Mouse (Mus musculus) MEL (cell line): ENCODE data around the gene Ptpn14. TPM values are rescaled to one million over a fixed set of nuclear protein-coding genes. Genes with fewer than 3 reads are reported as not detected.

Experiments
- DNase-seq: peaks from one replicate; pipeline ENCODE4 v3.0.0; 2011; ENCODE audit warnings: low read depth, low spot score
- H3K27ac ChIP-seq: 2 replicates; pipeline ENCODE4 v1.5.1; 2012; ENCODE audit warnings: low read depth, mild to moderate bottlenecking, control low read depth, low read length, moderate library complexity; ENCODE audit not compliant: control insufficient read depth
- H3K27me3 ChIP-seq, 2 experiments: fragments of 150-350 bp in 1 of 2; sonication (generic) in 1 of 2; 2 replicates each; pipeline ENCODE4 v1.6.1; 2012; ENCODE audit warnings: low read length in 2 of 2, mild to moderate bottlenecking in 2 of 2, improper control_type of control experiment in 1 of 2, moderate library complexity in 1 of 2; ENCODE audit not compliant: insufficient read depth in 2 of 2, control insufficient read depth in 1 of 2
- H3K36me3 ChIP-seq, 2 experiments: 2 replicates each; pipeline ENCODE4 v1.6.1; 2012 to 2014; ENCODE audit warnings: low read length in 2 of 2, improper control_type of control experiment in 1 of 2, inconsistent platforms in 1 of 2, mild to moderate bottlenecking in 1 of 2; ENCODE audit not compliant: insufficient read depth in 2 of 2, control insufficient read depth in 1 of 2
- H3K4me1 ChIP-seq, 2 experiments: fragments of 150-350 bp in 1 of 2; sonication (generic) in 1 of 2; 2 replicates each; pipeline ENCODE4 v1.6.1; 2012; ENCODE audit warnings: low read length in 2 of 2, improper control_type of control experiment in 1 of 2, mild to moderate bottlenecking in 1 of 2; ENCODE audit not compliant: insufficient read depth in 2 of 2, control insufficient read depth in 1 of 2
- H3K4me3 ChIP-seq, 2 experiments: fragments of 150-350 bp in 1 of 2; sonication (generic) in 1 of 2; 2 replicates each; pipeline ENCODE4 v1.5.1; 2012; ENCODE audit warnings: low read depth in 2 of 2, low read length in 2 of 2, mild to moderate bottlenecking in 2 of 2, moderate library complexity in 2 of 2, control low read depth in 1 of 2, improper control_type of control experiment in 1 of 2; ENCODE audit not compliant: control insufficient read depth in 1 of 2, insufficient read depth in 1 of 2
- H3K79me2 ChIP-seq: 2 replicates; pipeline ENCODE4 v1.6.1; 2012; ENCODE audit warnings: mild to moderate bottlenecking, low read length, moderate library complexity; ENCODE audit not compliant: control insufficient read depth, poor library complexity, insufficient read depth
- H3K9ac ChIP-seq: 2 replicates; pipeline ENCODE4 v1.6.1; 2012; ENCODE audit warnings: low read depth, mild to moderate bottlenecking, control low read depth, low read length, moderate library complexity; ENCODE audit not compliant: control insufficient read depth, poor library complexity, severe bottlenecking
- H3K9me3 ChIP-seq: fragments of 150-350 bp; sonication (generic); replicated peaks from 2 replicates; pipeline ENCODE4 v1.6.1; 2012; ENCODE audit warnings: mild to moderate bottlenecking, low read length, improper control_type of control experiment, moderate library complexity; ENCODE audit not compliant: insufficient read depth
- BHLHE40 ChIP-seq: IDR thresholded peaks from 2 replicates; pipeline ENCODE4 v1.6.1; 2012; ENCODE audit warnings: low read depth, mild to moderate bottlenecking, inconsistent platforms, low read length, improper control_type of control experiment, borderline replicate concordance
- E2F4 ChIP-seq: IDR thresholded peaks from 2 replicates; pipeline ENCODE4 v1.6.1; 2011; ENCODE audit warnings: low read depth, low read length, improper control_type of control experiment, borderline replicate concordance
- ELF1 ChIP-seq: IDR thresholded peaks from 2 replicates; pipeline ENCODE4 v1.6.1; 2014; ENCODE audit warnings: low read depth, mild to moderate bottlenecking, inconsistent platforms, low read length, improper control_type of control experiment, moderate library complexity
- EP300 ChIP-seq, 2 experiments: IDR thresholded peaks; 2 replicates each; pipeline ENCODE4 v1.6.1; 2011; ENCODE audit warnings: improper control_type of control experiment in 2 of 2, low read length in 2 of 2, low read depth in 1 of 2, mild to moderate bottlenecking in 1 of 2
- ETS1 ChIP-seq: IDR thresholded peaks from 2 replicates; pipeline ENCODE4 v1.6.1; 2012; ENCODE audit warnings: low read depth, mild to moderate bottlenecking, inconsistent platforms, low read length, improper control_type of control experiment, moderate library complexity
- GABPA ChIP-seq: IDR thresholded peaks from 2 replicates; pipeline ENCODE4 v1.6.1; 2012; ENCODE audit warnings: low read depth, mild to moderate bottlenecking, inconsistent platforms, low read length, improper control_type of control experiment, moderate library complexity
- GATA1 ChIP-seq: IDR thresholded peaks from 2 replicates; pipeline ENCODE4 v1.6.1; 2011; ENCODE audit warnings: low read depth, low read length, improper control_type of control experiment
- JUND ChIP-seq: IDR thresholded peaks from 2 replicates; pipeline ENCODE4 v1.6.1; 2011; ENCODE audit warnings: low read depth, mild to moderate bottlenecking, improper control_type of control experiment, low read length
- KAT2A ChIP-seq: conservative IDR thresholded peaks from 2 replicates; pipeline ENCODE4 v1.6.1; 2012; ENCODE audit warnings: low read depth, low read length, improper control_type of control experiment, inconsistent platforms
- MAX ChIP-seq: IDR thresholded peaks from 2 replicates; pipeline ENCODE4 v1.6.1; 2011; ENCODE audit warnings: low read length, improper control_type of control experiment
- MAZ ChIP-seq: IDR thresholded peaks from 2 replicates; pipeline ENCODE4 v1.6.1; 2012; ENCODE audit warnings: low read depth, mild to moderate bottlenecking, inconsistent platforms, low read length, improper control_type of control experiment
- MEF2A ChIP-seq: IDR thresholded peaks from 2 replicates; pipeline ENCODE4 v1.6.1; 2014; ENCODE audit warnings: low read depth, mild to moderate bottlenecking, inconsistent platforms, low read length, improper control_type of control experiment; ENCODE audit not compliant: poor library complexity, insufficient replicate concordance, severe bottlenecking; ENCODE audit errors: extremely low read depth
- MXI1 ChIP-seq: IDR thresholded peaks from 2 replicates; pipeline ENCODE4 v1.6.1; 2011; ENCODE audit warnings: mild to moderate bottlenecking, low read depth, low read length, improper control_type of control experiment
- MYB ChIP-seq: IDR thresholded peaks from 2 replicates; pipeline ENCODE4 v1.6.1; 2011; ENCODE audit warnings: mild to moderate bottlenecking, low read depth, low read length, improper control_type of control experiment
- NRF1 ChIP-seq: IDR thresholded peaks from 2 replicates; pipeline ENCODE4 v1.6.1; 2014; ENCODE audit warnings: low read depth, mild to moderate bottlenecking, inconsistent platforms, low read length, improper control_type of control experiment, moderate library complexity; ENCODE audit not compliant: poor library complexity, insufficient read depth, severe bottlenecking
- POLR2A ChIP-seq, 2 experiments: IDR thresholded peaks; 2 replicates each; pipeline ENCODE4 v1.6.1; 2011 to 2012; ENCODE audit warnings: low read length in 2 of 2, mild to moderate bottlenecking in 2 of 2, control low read depth in 1 of 2, improper control_type of control experiment in 1 of 2, low read depth in 1 of 2, moderate library complexity in 1 of 2; ENCODE audit not compliant: control insufficient read depth in 1 of 2, insufficient read depth in 1 of 2, poor library complexity in 1 of 2
- POLR2AphosphoS5 ChIP-seq: IDR thresholded peaks from 2 replicates; pipeline ENCODE4 v1.6.1; 2012; ENCODE audit warnings: low read depth, borderline replicate concordance, mild to moderate bottlenecking, inconsistent platforms, low read length, moderate library complexity, mixed read lengths
- RAD21 ChIP-seq: IDR thresholded peaks from 2 replicates; pipeline ENCODE4 v1.6.1; 2011; ENCODE audit warnings: mild to moderate bottlenecking, low read depth, low read length, improper control_type of control experiment
- RCOR1 ChIP-seq: IDR thresholded peaks from 2 replicates; pipeline ENCODE4 v1.6.1; 2012; ENCODE audit warnings: low read depth, mild to moderate bottlenecking, inconsistent platforms, low read length, improper control_type of control experiment
- SIN3A ChIP-seq: IDR thresholded peaks from 2 replicates; pipeline ENCODE4 v1.6.1; 2012; ENCODE audit warnings: low read length, improper control_type of control experiment, inconsistent platforms
- TAL1 ChIP-seq: IDR thresholded peaks from 2 replicates; pipeline ENCODE4 v1.6.1; 2012; ENCODE audit warnings: mild to moderate bottlenecking, inconsistent platforms, low read length, moderate library complexity, mixed read lengths
- TBP ChIP-seq: IDR thresholded peaks from 2 replicates; pipeline ENCODE4 v1.8.0; 2011; ENCODE audit warnings: low read depth, low read length, improper control_type of control experiment
- TCF12 ChIP-seq: IDR thresholded peaks from 2 replicates; pipeline ENCODE4 v1.6.1; 2014; ENCODE audit warnings: low read depth, mild to moderate bottlenecking, inconsistent platforms, low read length, improper control_type of control experiment, moderate library complexity
- UBTF ChIP-seq: IDR thresholded peaks from 2 replicates; pipeline ENCODE4 v1.6.1; 2012; ENCODE audit warnings: low read depth, mild to moderate bottlenecking, inconsistent platforms, low read length, improper control_type of control experiment, moderate library complexity, borderline replicate concordance; ENCODE audit not compliant: insufficient read depth
- ZKSCAN1 ChIP-seq: IDR thresholded peaks from 2 replicates; pipeline ENCODE4 v1.6.1; 2012; ENCODE audit warnings: low read depth, mild to moderate bottlenecking, inconsistent platforms, low read length, improper control_type of control experiment, moderate library complexity
- ZMIZ1 ChIP-seq: IDR thresholded peaks from 2 replicates; pipeline ENCODE4 v1.6.1; 2012; ENCODE audit warnings: low read depth, mild to moderate bottlenecking, inconsistent platforms, low read length, improper control_type of control experiment, moderate library complexity
- polyA plus RNA-seq, 2 experiments: library from polyadenylated mRNA; stranded (reverse) in 1 of 2; unstranded in 1 of 2; fragments of >175 nt in 1 of 2; fragments of >200 nt in 1 of 2; gene quantifications; 2 replicates each; pipeline versions ENCODE4 v1.2.1 to v1.2.4; 2012; ENCODE audit warnings: low replicate concordance in 2 of 2, low read depth in 1 of 2; ENCODE audit not compliant: insufficient read length in 2 of 2, insufficient read depth in 1 of 2, missing spikeins in 1 of 2
- total RNA-seq: library from RNA; depleted of rRNA; stranded (reverse); fragments of 300-350 nt; gene quantifications from 2 replicates; pipeline ENCODE4 v1.2.3, GENCODE M21; 2012

Gene Ptpn14
- total and polyA plus RNA-seq, 3 experiments = 0.62 to 1.0 TPM; not detected in 1

- TF ChIP-seq GATA1 = no peak
- no peak for TF ChIP-seq MYB
- TF ChIP-seq ZMIZ1 = no peak
- no peak for TF ChIP-seq MXI1
- no peak for TF ChIP-seq NRF1
- no peak for TF ChIP-seq MAZ
- no peak for TF ChIP-seq E2F4
- TF ChIP-seq ZKSCAN1 = no peak
- no peak for TF ChIP-seq RCOR1
- no peak for TF ChIP-seq MAX
- TF ChIP-seq EP300 (IDR thresholded peaks at IDR 0.05; ENCODE audit: low read depth in 1 of 2, low read length in 2 of 2) = no peak
- no peak for TF ChIP-seq ETS1
- TF ChIP-seq POLR2AphosphoS5 = no peak
- no peak for TF ChIP-seq UBTF
- TF ChIP-seq ELF1 = no peak
- H3K4me1 ChIP-seq = no peaks in the 10 kb centered on the region
- no peak for DNase-seq
- no peaks in the 10 kb centered on the region for H3K79me2 ChIP-seq
- H3K27me3 ChIP-seq = no peaks in the 10 kb centered on the region; a peak in 1 of 4 replicates
- no peaks in the 10 kb centered on the region for H3K9me3 ChIP-seq
- H3K4me3 ChIP-seq = no peak overlapping the region
- H3K36me3 ChIP-seq = no peaks in the 10 kb centered on the region
- no peak overlapping the region for H3K27ac ChIP-seq
- H3K9ac ChIP-seq = no peak overlapping the region
Observed at GRCm38 (mm10) chr1:189695321-189695720, 32.7 kb upstream of the Ptpn14 start.

GRCm38 (mm10) chr1:189698416-189698815 lies 29.7 kb upstream of the Ptpn14 start:
- H3K27me3 ChIP-seq = no peaks in the 10 kb centered on the region; a peak in 1 of 4 replicates
- H3K4me1 ChIP-seq = no peaks in the 10 kb centered on the region
- TF ChIP-seq GATA1 = no peak
- no peak for TF ChIP-seq MYB
- no peak for TF ChIP-seq BHLHE40
- TF ChIP-seq SIN3A = no peak
- no peak for TF ChIP-seq TBP
- no peak for TF ChIP-seq ETS1
- no peak for TF ChIP-seq RAD21
- TF ChIP-seq GABPA = no peak
- no peak for TF ChIP-seq ZKSCAN1
- TF ChIP-seq MXI1 = no peak
- TF ChIP-seq JUND = no peak
- TF ChIP-seq KAT2A = no peak
- TF ChIP-seq EP300 (IDR thresholded peaks at IDR 0.05; ENCODE audit: low read depth in 1 of 2, low read length in 2 of 2) = no peak
- TF ChIP-seq TAL1 = no peak
- TF ChIP-seq POLR2A (IDR thresholded peaks at IDR 0.05; ENCODE audit: control insufficient read depth in 1 of 2, insufficient read depth in 1 of 2, low read depth in 1 of 2, low read length in 2 of 2, poor library complexity in 1 of 2) = no peak
- no peak for TF ChIP-seq MAZ
- TF ChIP-seq MEF2A = no peak
- no peak for TF ChIP-seq TCF12
- H3K36me3 ChIP-seq = no peaks in the 10 kb centered on the region
- no peak overlapping the region for H3K4me3 ChIP-seq
- H3K9me3 ChIP-seq = no peaks in the 10 kb centered on the region
- H3K9ac ChIP-seq = no peak overlapping the region
- DNase-seq = no peak
- no peak overlapping the region for H3K27ac ChIP-seq
- H3K79me2 ChIP-seq = no peaks in the 10 kb centered on the region
